Mouse (Mus musculus) limb, embryonic 14.5 days (tissue): ENCODE results near the gene Cad. TPM values are rescaled to one million over a fixed set of nuclear protein-coding genes. Genes with fewer than 3 reads are reported as not detected.

Experiments used
- ATAC-seq: fragments of 200-750 bp; cut with Nextera tagmentation; 2 replicates; pipeline ENCODE4 v1.8.0; 2017; ENCODE audit warnings: low read depth, moderate number of reproducible peaks, moderate TSS enrichment; ENCODE audit not compliant: low FRiP score
- DNase-seq: peaks from one replicate; pipeline ENCODE4 v3.0.0-alpha.2; 2015; ENCODE audit warnings: low spot score
- H3K27ac ChIP-seq: fragments of 300-500 bp; sonication (generic); replicated peaks from 2 replicates; pipeline ENCODE4 v1.5.1; 2014; ENCODE audit warnings: low read depth, mild to moderate bottlenecking, low read length, moderate library complexity, mixed read lengths
- H3K27me3 ChIP-seq: fragments of 300-500 bp; sonication (generic); 2 replicates; pipeline ENCODE4 v1.6.1; 2014; ENCODE audit warnings: low read length, mixed read lengths; ENCODE audit not compliant: control insufficient read depth, insufficient read depth
- H3K36me3 ChIP-seq: fragments of 300-500 bp; sonication (generic); 2 replicates; pipeline ENCODE4 v1.6.1; 2014; ENCODE audit warnings: mild to moderate bottlenecking, low read length, moderate library complexity, mixed read lengths; ENCODE audit not compliant: control insufficient read depth, insufficient read depth
- H3K4me1 ChIP-seq: fragments of 300-500 bp; sonication (generic); 2 replicates; pipeline ENCODE4 v1.6.1; 2014; ENCODE audit warnings: antibody characterized with exemption, low read length, mixed read lengths; ENCODE audit not compliant: control insufficient read depth, insufficient read depth
- H3K4me2 ChIP-seq: fragments of 300-500 bp; sonication (generic); replicated peaks from 2 replicates; pipeline ENCODE4 v1.6.1; 2014; ENCODE audit warnings: low read depth, mild to moderate bottlenecking, low read length, moderate library complexity; ENCODE audit not compliant: severe bottlenecking
- H3K4me3 ChIP-seq: fragments of 300-500 bp; sonication (generic); replicated peaks from 2 replicates; pipeline ENCODE4 v1.5.1; 2014; ENCODE audit warnings: low read length
- H3K9ac ChIP-seq: fragments of 300-500 bp; sonication (generic); 2 replicates; pipeline ENCODE4 v1.6.1; 2014; ENCODE audit warnings: mild to moderate bottlenecking, low read depth, low read length, moderate library complexity; ENCODE audit not compliant: severe bottlenecking
- H3K9me3 ChIP-seq: fragments of 300-500 bp; sonication (generic); 2 replicates; pipeline ENCODE4 v1.6.1; 2016; ENCODE audit warnings: low read length; ENCODE audit not compliant: control insufficient read depth
- POLR2A ChIP-seq: fragments of 200-500 bp; IDR thresholded peaks from 2 replicates; pipeline ENCODE4 v1.8.0; 2012; ENCODE audit warnings: inconsistent platforms, mild to moderate bottlenecking, moderate library complexity, borderline replicate concordance; ENCODE audit not compliant: insufficient read depth, insufficient read length; ENCODE audit errors: extremely low read depth
- WGBS: fragments of 180-500 bp; shearing (Covaris S2); extraction: QIAGEN DNeasy Blood & Tissue Kit; methylation state at CpG from one replicate; pipeline ENCODE4 v1.1.7; 2014; 5-methylcytosine and 5-hydroxymethylcytosine counted together
- polyA plus RNA-seq, 2 experiments: library from polyadenylated mRNA; depleted of rRNA in 1 of 2; stranded (reverse) in 1 of 2; unstranded in 1 of 2; fragments of >200 nt; fragmentation: Nextera tagmentation in 1 of 2; extraction: Ambion mirVana in 1 of 2; gene quantifications; 2 replicates each; pipeline versions ENCODE4 v1.2.1 to v1.2.3; 2012 to 2014

The Cad gene
- polyA plus RNA-seq, 2 experiments, result 29.4 to 49.1 TPM

- peaks cover 77% of the 10 kb centered on the region for H3K27me3 ChIP-seq
- ATAC-seq, result no peak
- H3K27ac ChIP-seq, result no peak overlapping the region
- peak overlapping the region; percentile 18 for H3K4me3 ChIP-seq
- H3K4me1 ChIP-seq, result peaks cover 3% of the 10 kb centered on the region; the same call in 1 of the 2 replicates
- under 1% methylated on average over 57 of the region's 59 CpGs for WGBS
- H3K36me3 ChIP-seq, result no peaks in the 10 kb centered on the region
- H3K9me3 ChIP-seq, result no peaks in the 10 kb centered on the region
- peak overlapping the region; percentile 29 for H3K4me2 ChIP-seq
- TF ChIP-seq POLR2A, result no peak
- peak; percentile 30 for DNase-seq
- H3K9ac ChIP-seq, result no peak overlapping the region
Measured at GRCm38 (mm10) chr5:31094799-31095691, 40.5 kb downstream of the Cad start.

DNA sequence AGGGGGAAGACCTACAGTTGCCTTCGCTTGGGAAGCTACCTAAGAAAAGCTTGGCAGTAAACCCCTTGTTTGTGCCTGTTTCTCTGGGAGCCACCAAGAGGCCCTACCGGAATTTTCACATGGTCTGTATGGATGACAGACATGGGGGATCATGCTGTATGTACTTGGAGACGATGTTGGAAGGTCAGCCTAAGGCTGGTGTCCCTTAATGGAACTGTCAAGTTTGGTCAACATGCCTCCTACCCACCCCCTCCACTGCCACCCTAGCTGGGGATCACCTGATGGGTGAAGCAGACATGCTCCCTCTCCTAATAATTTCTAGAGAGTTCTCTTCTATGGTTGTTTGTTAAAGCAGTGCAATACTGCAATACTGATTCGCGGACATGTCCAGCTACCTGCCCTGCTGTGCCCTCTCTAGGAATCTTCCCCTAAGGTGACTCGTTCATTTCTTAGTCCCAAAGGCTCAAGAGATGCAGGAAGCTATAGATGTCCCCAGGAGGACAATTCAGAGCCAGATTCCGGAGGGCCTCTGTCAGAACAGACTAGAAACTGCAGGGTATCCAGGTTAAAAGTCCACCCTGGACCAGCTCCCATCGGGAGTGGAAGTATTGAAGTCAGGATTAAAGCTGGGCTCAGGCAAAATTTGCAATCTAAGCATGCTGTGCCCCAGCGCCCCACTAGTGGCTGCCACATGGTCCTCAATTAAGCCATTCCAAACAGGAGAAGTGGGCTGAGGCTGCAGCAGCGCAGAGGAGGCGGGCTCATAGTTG is 41.3 kb downstream of the Cad start:
- peaks cover 3% of the 10 kb centered on the region; the same call in 1 of the 2 replicates for H3K4me1 ChIP-seq
- H3K4me2 ChIP-seq, result peak overlapping the region; percentile 29; the same call in 1 of the 2 replicates
- H3K27me3 ChIP-seq, result peaks cover 68% of the 10 kb centered on the region
- DNase-seq (no peak), ATAC-seq (no peak)
- H3K27ac ChIP-seq, result no peak overlapping the region
- no peak overlapping the region for H3K9ac ChIP-seq
- H3K9me3 ChIP-seq, result no peaks in the 10 kb centered on the region
- no peak for TF ChIP-seq POLR2A
- peak overlapping the region; percentile 18 for H3K4me3 ChIP-seq
- WGBS, result 21% methylated on average over 11 of the region's 11 CpGs
- H3K36me3 ChIP-seq, result no peaks in the 10 kb centered on the region

DNA sequence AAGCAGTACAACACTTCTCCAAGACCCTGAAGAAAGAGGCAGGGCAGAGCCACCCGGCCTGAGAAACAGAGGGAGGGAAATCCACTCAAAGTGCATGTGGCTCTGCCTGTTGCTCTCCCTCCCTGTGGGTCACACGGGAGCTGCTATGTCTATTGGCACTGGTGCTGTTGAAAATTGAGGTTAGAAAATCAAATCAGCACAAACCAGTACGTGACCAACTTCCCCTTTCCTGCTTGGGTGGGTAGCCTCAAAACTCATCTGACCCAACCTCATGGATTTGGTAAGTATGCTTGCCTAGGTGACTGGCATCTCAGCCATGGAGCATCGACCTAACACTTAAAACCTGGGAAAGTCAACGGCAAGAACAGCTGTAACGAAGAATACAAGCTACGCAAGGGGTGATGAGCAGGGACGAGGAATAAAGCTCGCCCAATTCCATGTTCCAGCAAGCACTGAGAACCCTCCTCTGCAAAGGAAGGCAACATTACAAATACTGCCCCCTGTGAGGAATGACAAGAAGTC is 51.3 kb downstream of the Cad start, which contains the start of gene Dnajc5g:
Dnajc5g (plus strand) TSS at position 472 of the 522 bp plus-strand sequence.
- 80% methylated on average over 9 of the region's 9 CpGs for whole genome bisulfite sequencing
- H3K36me3 ChIP-seq, result no peaks in the 10 kb centered on the region
- H3K9me3 ChIP-seq, result no peaks in the 10 kb centered on the region
- H3K9ac ChIP-seq, result no peak within 1 kb of the TSS
- H3K4me2 ChIP-seq, result no peak within 1 kb of the TSS
- DNase-seq, result no peak
- no peak within 1 kb of the TSS for H3K27ac ChIP-seq
- H3K4me1 ChIP-seq, result no peaks in the 10 kb centered on the region
- no peak within 1 kb of the TSS for H3K4me3 ChIP-seq
- TF ChIP-seq POLR2A, result no peak
- H3K27me3 ChIP-seq, result no peaks in the 10 kb centered on the region
- ATAC-seq, result no peak

- WGBS, result 87% methylated on average over 18 of the region's 18 CpGs
Measured at GRCm38 (mm10) chr5:31108000-31108490, 53.5 kb downstream of the Cad start, which contains the start of gene Slc30a3. TSS of gene Slc30a3 (minus strand) at chr5:31108237.

DNA sequence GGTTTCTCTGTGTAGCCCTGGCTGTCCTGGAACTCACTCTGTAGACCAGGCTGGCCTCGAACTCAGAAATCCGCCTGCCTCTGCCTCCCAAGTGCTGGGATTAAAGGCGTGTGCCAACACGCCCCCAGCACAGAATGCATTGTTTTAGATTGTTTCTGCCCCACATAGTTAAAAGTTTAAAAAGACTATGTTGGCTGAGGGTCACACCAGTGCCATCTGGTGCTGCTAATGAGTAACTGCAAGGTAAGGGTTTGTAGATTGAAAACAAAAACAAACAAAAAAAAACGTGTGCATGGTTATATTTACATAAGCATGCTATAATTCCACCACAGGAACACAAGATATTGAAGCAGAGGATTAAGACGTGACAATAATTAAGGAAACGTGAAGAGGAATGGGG is 56.2 kb downstream of the Cad start:
- Histone ChIP-seq H3K9me3 (no peaks in the 10 kb centered on the region), H3K36me3 (no peaks in the 10 kb centered on the region), H3K9ac (no peak overlapping the region), H3K4me1 (no peaks in the 10 kb centered on the region), H3K4me2 (no peak overlapping the region), H3K4me3 (no peak overlapping the region), H3K27me3 (no peaks in the 10 kb centered on the region), H3K27ac (no peak overlapping the region)
- WGBS, result 36% methylated on average over 7 of the region's 7 CpGs
- ATAC-seq (no peak), DNase-seq (no peak)
- no peak for TF ChIP-seq POLR2A

More at GRCm38 (mm10) chr5:31108000-31108490, 53.5 kb downstream of the Cad start, which contains the start of gene Slc30a3:
- ATAC-seq (no peak), DNase-seq (no peak)
- no peaks in the 10 kb centered on the region for H3K9me3 ChIP-seq
- H3K4me1 ChIP-seq, result no peaks in the 10 kb centered on the region
- no peaks in the 10 kb centered on the region for H3K27me3 ChIP-seq
- no peak for TF ChIP-seq POLR2A
- no peak within 1 kb of the TSS for H3K4me2 ChIP-seq
- H3K4me3 ChIP-seq, result no peak within 1 kb of the TSS
- H3K9ac ChIP-seq, result no peak within 1 kb of the TSS
- no peak within 1 kb of the TSS for H3K27ac ChIP-seq
- H3K36me3 ChIP-seq, result no peaks in the 10 kb centered on the region
